Mouse (Mus musculus): Measurements from ENCODE around the gene Slamf1.
"Not testable (repeated sequence)": the region's sequence is repeated elsewhere in the genome, so short reads cannot be mapped to it uniquely, and the experiment has no call there.

GRCm38 (mm10) chr1:171811048-171811447 is 44.1 kb downstream of the Slamf1 start:
- TF ChIP-seq GATA1 (IDR thresholded peaks at IDR 0.05; ENCODE audit: borderline replicate concordance, low read length); FLI1 (IDR thresholded peaks at IDR 0.05; ENCODE audit: low read length): not testable (repeated sequence)

All from megakaryocyte, embryonic 14.5 days (primary cell).